Mouse (Mus musculus): ENCODE results near the gene Rab5b. TPM values are rescaled to one million over a fixed set of nuclear protein-coding genes. Genes with fewer than 3 reads are reported as not detected.

The Rab5b gene
- polyA plus RNA-seq, 1 experiment from 2014 or later = 128 TPM

- no peaks in the 10 kb centered on the region for H3K9me3 ChIP-seq (replicated peaks; ENCODE audit: control insufficient read depth, low read length, poor library complexity, severe bottlenecking)
- peaks cover 7% of the 10 kb centered on the region; the same call in 1 of the 2 replicates for H3K4me1 ChIP-seq (ENCODE audit: control insufficient read depth, insufficient read depth, low read length)
- peak within 1 kb of the TSS; percentile 65 for H3K27ac ChIP-seq (ENCODE audit: low read length)
- under 1% methylated on average over 59 of the region's 60 CpGs for WGBS
- H3K4me3 ChIP-seq (ENCODE audit: low read depth, low read length) = peak within 1 kb of the TSS; percentile 63
- peak within 1 kb of the TSS; percentile 78 for H3K9ac ChIP-seq (ENCODE audit: low read depth, low read length)
- no peaks in the 10 kb centered on the region for H3K36me3 ChIP-seq (ENCODE audit: control insufficient read depth, insufficient read depth, low read length)
- peak; percentile 91 for ATAC-seq
- no peaks in the 10 kb centered on the region for H3K27me3 ChIP-seq (ENCODE audit: control insufficient read depth, insufficient read depth, low read depth, low read length)
- H3K4me2 ChIP-seq (ENCODE audit: low read length) = peak within 1 kb of the TSS; percentile 76
These were observed 22.1 kb downstream of the Rab5b start, which contains the start of gene Suox for GRCm38 (mm10) chr10:128673763-128674468. Gene Suox (minus strand): TSS chr10:128674073.

DNA sequence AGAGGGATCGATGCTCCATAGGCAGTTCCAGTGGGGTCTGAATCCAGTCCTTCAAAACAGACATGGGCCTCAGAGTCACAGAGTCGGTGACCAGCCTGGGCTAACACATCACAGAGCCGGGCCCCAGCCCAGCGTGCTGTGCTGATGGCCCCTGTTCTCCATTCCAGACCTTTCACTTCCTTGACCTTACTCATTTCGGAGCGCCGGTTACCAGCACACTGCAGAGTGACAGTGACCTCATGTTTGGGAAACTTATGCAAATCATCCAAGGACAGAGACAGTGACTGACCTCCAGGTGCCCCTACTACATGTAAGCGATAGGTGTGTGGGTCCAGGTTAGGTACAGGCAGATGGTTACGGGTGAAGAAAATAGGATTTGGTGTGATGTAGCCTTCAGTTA is 24.9 kb downstream of the Rab5b start:
- Histone ChIP-seq H3K9me3 (replicated peaks; ENCODE audit: control insufficient read depth, low read length, poor library complexity, severe bottlenecking) (no peaks in the 10 kb centered on the region), H3K27me3 (ENCODE audit: control insufficient read depth, insufficient read depth, low read depth, low read length) (no peaks in the 10 kb centered on the region), H3K4me2 (ENCODE audit: low read length) (no peak overlapping the region), H3K4me1 (ENCODE audit: control insufficient read depth, insufficient read depth, low read length) (peaks cover 19% of the 10 kb centered on the region), H3K27ac (ENCODE audit: low read length) (no peak overlapping the region), H3K9ac (ENCODE audit: low read depth, low read length) (no peak overlapping the region), H3K4me3 (ENCODE audit: low read depth, low read length) (no peak overlapping the region), H3K36me3 (ENCODE audit: control insufficient read depth, insufficient read depth, low read length) (no peaks in the 10 kb centered on the region)
- 93% methylated on average over 9 of the region's 9 CpGs for WGBS
- ATAC-seq = no peak

- peak overlapping the region; percentile 75 for H3K4me2 ChIP-seq (ENCODE audit: low read length)
- H3K27ac ChIP-seq (ENCODE audit: low read length) = peak overlapping the region; percentile 90
- peaks cover 16% of the 10 kb centered on the region for H3K4me1 ChIP-seq (ENCODE audit: control insufficient read depth, insufficient read depth, low read length)
- H3K27me3 ChIP-seq (ENCODE audit: control insufficient read depth, insufficient read depth, low read depth, low read length) = no peaks in the 10 kb centered on the region
- H3K9me3 ChIP-seq (replicated peaks; ENCODE audit: control insufficient read depth, low read length, poor library complexity, severe bottlenecking) = no peaks in the 10 kb centered on the region
- H3K4me3 ChIP-seq (ENCODE audit: low read depth, low read length) = peak overlapping the region; percentile 84
- peak overlapping the region; percentile 89 for H3K9ac ChIP-seq (ENCODE audit: low read depth, low read length)
- peak; percentile 63 for ATAC-seq
- WGBS = under 1% methylated on average over 37 of the region's 42 CpGs
- no peaks in the 10 kb centered on the region for H3K36me3 ChIP-seq (ENCODE audit: control insufficient read depth, insufficient read depth, low read length)
These were observed 27.0 kb downstream of the Rab5b start for GRCm38 (mm10) chr10:128668790-128669672.

GRCm38 (mm10) chr10:128665806-128666205 is 30.3 kb downstream of the Rab5b start:
- WGBS = 95% methylated on average over 2 of the region's 2 CpGs
- Histone ChIP-seq H3K27ac (ENCODE audit: low read length) (no peak overlapping the region), H3K4me3 (ENCODE audit: low read depth, low read length) (no peak overlapping the region)

GRCm38 (mm10) chr10:128665307-128665706 is 30.8 kb downstream of the Rab5b start:
- no peak overlapping the region for H3K4me3 ChIP-seq (ENCODE audit: low read depth, low read length)
- no peak overlapping the region for H3K9ac ChIP-seq (ENCODE audit: low read depth, low read length)
- H3K4me1 ChIP-seq (ENCODE audit: control insufficient read depth, insufficient read depth, low read length) = peaks cover 11% of the 10 kb centered on the region
- no peaks in the 10 kb centered on the region for H3K36me3 ChIP-seq (ENCODE audit: control insufficient read depth, insufficient read depth, low read length)
- H3K27me3 ChIP-seq (ENCODE audit: control insufficient read depth, insufficient read depth, low read depth, low read length) = no peaks in the 10 kb centered on the region
- H3K9me3 ChIP-seq (replicated peaks; ENCODE audit: control insufficient read depth, low read length, poor library complexity, severe bottlenecking) = no peaks in the 10 kb centered on the region
- no peak overlapping the region for H3K27ac ChIP-seq (ENCODE audit: low read length)
- WGBS = 87% methylated on average over 3 of the region's 3 CpGs
- ATAC-seq = no peak
- H3K4me2 ChIP-seq (ENCODE audit: low read length) = no peak overlapping the region

More at GRCm38 (mm10) chr10:128665806-128666205, 30.3 kb downstream of the Rab5b start:
- Histone ChIP-seq H3K4me2 (ENCODE audit: low read length) (no peak overlapping the region), H3K4me1 (ENCODE audit: control insufficient read depth, insufficient read depth, low read length) (peaks cover 11% of the 10 kb centered on the region), H3K36me3 (ENCODE audit: control insufficient read depth, insufficient read depth, low read length) (no peaks in the 10 kb centered on the region), H3K9me3 (replicated peaks; ENCODE audit: control insufficient read depth, low read length, poor library complexity, severe bottlenecking) (no peaks in the 10 kb centered on the region), H3K27me3 (ENCODE audit: control insufficient read depth, insufficient read depth, low read depth, low read length) (no peaks in the 10 kb centered on the region), H3K9ac (ENCODE audit: low read depth, low read length) (no peak overlapping the region)
- ATAC-seq = no peak

DNA sequence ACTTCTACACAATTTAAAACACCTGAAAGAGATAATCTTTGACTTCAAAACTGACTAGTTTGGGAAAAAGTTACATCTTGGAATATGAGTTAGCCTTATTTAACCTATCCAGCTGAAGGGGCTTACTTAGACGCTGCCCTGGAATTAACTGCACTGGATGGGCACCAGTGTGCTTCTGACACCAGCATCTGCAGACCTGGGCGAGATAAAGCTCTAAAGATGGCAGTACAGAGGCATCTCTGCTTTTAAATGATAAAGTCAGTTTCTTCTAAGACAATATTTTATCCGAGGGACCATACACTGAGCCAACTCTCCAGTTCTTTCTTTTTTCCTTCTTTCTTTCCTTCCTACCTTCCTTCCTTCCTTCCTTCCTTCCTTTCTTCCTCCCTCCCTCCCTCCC is 31.3 kb downstream of the Rab5b start:
- Histone ChIP-seq H3K9ac (ENCODE audit: low read depth, low read length) (no peak overlapping the region), H3K4me2 (ENCODE audit: low read length) (no peak overlapping the region), H3K9me3 (replicated peaks; ENCODE audit: control insufficient read depth, low read length, poor library complexity, severe bottlenecking) (no peaks in the 10 kb centered on the region), H3K36me3 (ENCODE audit: control insufficient read depth, insufficient read depth, low read length) (no peaks in the 10 kb centered on the region), H3K4me3 (ENCODE audit: low read depth, low read length) (no peak overlapping the region), H3K4me1 (ENCODE audit: control insufficient read depth, insufficient read depth, low read length) (peaks cover 11% of the 10 kb centered on the region), H3K27ac (ENCODE audit: low read length) (no peak overlapping the region), H3K27me3 (ENCODE audit: control insufficient read depth, insufficient read depth, low read depth, low read length) (no peaks in the 10 kb centered on the region)
- no peak for ATAC-seq
- WGBS = 78% methylated on average over 3 of the region's 3 CpGs

GRCm38 (mm10) chr10:128663441-128664220 is 32.4 kb downstream of the Rab5b start:
- WGBS = 74% methylated on average over 5 of the region's 5 CpGs
- no peaks in the 10 kb centered on the region for H3K9me3 ChIP-seq (replicated peaks; ENCODE audit: control insufficient read depth, low read length, poor library complexity, severe bottlenecking)
- H3K27ac ChIP-seq (ENCODE audit: low read length) = no peak overlapping the region

GRCm38 (mm10) chr10:128662465-128662864 is 33.6 kb downstream of the Rab5b start:
- no peaks in the 10 kb centered on the region for H3K4me1 ChIP-seq (ENCODE audit: control insufficient read depth, insufficient read depth, low read length)
- no peak overlapping the region for H3K27ac ChIP-seq (ENCODE audit: low read length)
- no peak for ATAC-seq
- no peaks in the 10 kb centered on the region for H3K27me3 ChIP-seq (ENCODE audit: control insufficient read depth, insufficient read depth, low read depth, low read length)
- H3K9ac ChIP-seq (ENCODE audit: low read depth, low read length) = no peak overlapping the region
- no peaks in the 10 kb centered on the region for H3K9me3 ChIP-seq (replicated peaks; ENCODE audit: control insufficient read depth, low read length, poor library complexity, severe bottlenecking)
- no peak overlapping the region for H3K4me2 ChIP-seq (ENCODE audit: low read length)
- H3K36me3 ChIP-seq (ENCODE audit: control insufficient read depth, insufficient read depth, low read length) = no peaks in the 10 kb centered on the region
- no peak overlapping the region for H3K4me3 ChIP-seq (ENCODE audit: low read depth, low read length)

More at GRCm38 (mm10) chr10:128663441-128664220, 32.4 kb downstream of the Rab5b start:
- H3K36me3 ChIP-seq (ENCODE audit: control insufficient read depth, insufficient read depth, low read length) = no peaks in the 10 kb centered on the region
- no peak overlapping the region for H3K9ac ChIP-seq (ENCODE audit: low read depth, low read length)
- H3K4me1 ChIP-seq (ENCODE audit: control insufficient read depth, insufficient read depth, low read length) = peaks cover 10% of the 10 kb centered on the region
- no peak overlapping the region for H3K4me2 ChIP-seq (ENCODE audit: low read length)
- no peaks in the 10 kb centered on the region for H3K27me3 ChIP-seq (ENCODE audit: control insufficient read depth, insufficient read depth, low read depth, low read length)
- ATAC-seq = no peak
- no peak overlapping the region for H3K4me3 ChIP-seq (ENCODE audit: low read depth, low read length)
